Mouse (Mus musculus): ENCODE measurements around the gene Shisa2. TPM values are rescaled to one million over a fixed set of nuclear protein-coding genes. Genes with fewer than 3 reads are reported as not detected.
A peak's percentile ranks its signal among the peaks of the same experiment; 100 is the strongest.
"Not testable (repeated sequence)": the region's sequence is repeated elsewhere in the genome, so short reads cannot be mapped to it uniquely, and the experiment has no call there.

The Shisa2 gene
- total RNA-seq (2021) = 1 to 10 TPM; 3.1 to 4.5 TPM

GRCm38 (mm10) chr14:59625158-59625805 lies at the start of gene Shisa2:
Gene Shisa2, plus strand, starts transcription at chr14:59625308.
- DNase-seq (ENCODE audit: extremely low spot score in 1 of 2, low spot score in 1 of 2) = peak; percentile 45 to 60

DNA sequence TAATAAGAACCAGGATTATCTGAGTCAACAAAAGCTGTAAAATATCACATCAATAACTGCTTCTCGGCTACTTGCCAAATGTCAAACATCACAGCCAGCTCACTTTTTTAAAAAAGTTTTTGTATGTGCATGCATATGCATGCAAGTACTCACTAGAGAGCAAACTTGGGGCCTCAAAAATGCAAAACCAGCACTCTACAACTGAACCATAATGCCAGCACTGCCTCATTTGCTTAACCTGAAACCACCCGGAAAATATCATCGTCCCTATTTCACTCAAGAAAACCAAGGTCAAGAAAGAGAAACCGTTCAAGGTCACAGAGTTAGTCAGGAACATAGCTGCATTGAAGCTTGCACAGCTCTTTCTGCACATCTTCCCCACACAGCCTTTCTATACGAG lies 48.7 kb upstream of the Shisa2 start:
- no peak for DNase-seq (ENCODE audit: extremely low spot score in 1 of 2, low spot score in 1 of 2)

- peak in 1 of 2 experiments; percentile 22 for DNase-seq (ENCODE audit: extremely low spot score in 1 of 2, low spot score in 1 of 2)
Observed at GRCm38 (mm10) chr14:59590614-59591013, 34.5 kb upstream of the Shisa2 start.

- no peak for DNase-seq (ENCODE audit: extremely low spot score in 1 of 2, low spot score in 1 of 2)
Observed at GRCm38 (mm10) chr14:59591901-59592300, 33.2 kb upstream of the Shisa2 start.

GRCm38 (mm10) chr14:59592593-59592992 lies 32.5 kb upstream of the Shisa2 start:
- DNase-seq (ENCODE audit: extremely low spot score in 1 of 2, low spot score in 1 of 2) = no peak

- no peak for DNase-seq (ENCODE audit: extremely low spot score in 1 of 2, low spot score in 1 of 2)
Observed at GRCm38 (mm10) chr14:59594988-59595387, 30.1 kb upstream of the Shisa2 start.

GRCm38 (mm10) chr14:59597398-59598259 lies 27.5 kb upstream of the Shisa2 start, which contains the start of gene Cdadc1:
Gene Cdadc1, minus strand, starts transcription at chr14:59597959.
- peak; percentile 99 for DNase-seq (ENCODE audit: extremely low spot score in 1 of 2, low spot score in 1 of 2)

- no peak for DNase-seq (ENCODE audit: extremely low spot score in 1 of 2, low spot score in 1 of 2)
Observed at GRCm38 (mm10) chr14:59598260-59598627, 26.9 kb upstream of the Shisa2 start.

DNA sequence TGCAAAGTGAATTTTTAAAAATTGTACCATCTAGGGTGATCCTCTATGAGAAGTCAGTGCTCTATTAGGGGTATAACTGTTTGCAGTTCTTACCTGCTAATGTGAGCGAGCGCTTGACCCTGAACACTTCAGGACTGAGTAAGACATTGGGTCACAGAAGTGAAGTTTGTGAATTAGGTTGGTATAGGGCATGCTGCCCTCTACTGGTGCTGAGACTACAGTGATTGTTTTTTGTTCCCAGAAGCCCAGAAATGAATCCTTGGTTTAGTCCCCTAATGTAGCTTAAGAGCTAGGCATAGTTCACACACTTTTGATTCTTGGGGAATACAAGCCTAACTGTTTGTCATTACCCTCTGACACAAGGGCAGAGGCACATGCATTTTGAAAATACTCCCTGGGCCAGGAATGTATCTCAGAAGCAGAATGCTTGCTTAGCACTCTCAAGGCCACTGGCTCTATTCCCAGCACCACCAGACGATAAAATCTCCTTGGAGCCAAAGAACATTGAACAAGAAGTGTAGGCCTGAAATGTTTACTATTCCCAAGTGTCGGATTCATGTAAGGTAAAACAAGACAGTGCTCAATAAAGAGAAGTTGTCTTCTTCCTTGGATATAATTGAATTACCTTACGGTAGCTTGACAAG lies 21.0 kb upstream of the Shisa2 start:
- DNase-seq (ENCODE audit: extremely low spot score in 1 of 2, low spot score in 1 of 2) = peak in 1 of 2 experiments; percentile 24

DNA sequence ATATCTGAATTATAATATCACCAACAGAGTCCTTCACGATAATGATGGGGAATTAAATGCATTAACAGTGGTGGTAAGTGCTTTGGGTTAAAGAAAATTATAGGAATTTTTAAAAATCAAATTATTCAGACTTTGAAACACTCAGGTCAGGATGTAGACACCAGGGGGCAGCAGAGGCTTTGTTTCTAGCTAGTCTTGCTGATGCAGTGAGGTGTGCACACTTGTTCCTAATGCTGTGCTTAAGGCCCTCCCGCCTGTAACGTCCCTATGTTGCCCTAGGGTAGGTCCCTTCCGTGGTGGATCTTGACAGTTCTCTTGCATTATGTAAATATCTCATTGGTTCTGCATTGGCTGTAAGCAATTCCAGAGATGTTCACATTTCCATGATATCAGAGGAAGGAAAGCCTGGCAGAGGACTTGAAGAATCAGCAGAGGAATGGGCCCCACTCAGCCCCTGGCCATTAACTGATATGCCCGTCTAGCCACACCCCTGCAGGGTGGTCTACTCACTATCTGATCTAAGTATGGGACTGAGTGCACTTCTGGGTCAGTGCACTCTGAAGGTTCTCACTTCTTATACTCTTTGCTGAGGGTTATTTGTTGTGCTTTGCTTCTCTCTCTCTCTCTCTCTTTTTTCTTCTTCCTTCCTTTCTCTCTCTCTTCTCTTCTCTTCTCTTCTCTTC lies 19.3 kb upstream of the Shisa2 start:
- DNase-seq (ENCODE audit: extremely low spot score in 1 of 2, low spot score in 1 of 2) = peak; percentile 38 to 89

GRCm38 (mm10) chr14:59607021-59607420 lies 18.1 kb upstream of the Shisa2 start:
- DNase-seq (ENCODE audit: extremely low spot score in 1 of 2, low spot score in 1 of 2) = no peak

DNA sequence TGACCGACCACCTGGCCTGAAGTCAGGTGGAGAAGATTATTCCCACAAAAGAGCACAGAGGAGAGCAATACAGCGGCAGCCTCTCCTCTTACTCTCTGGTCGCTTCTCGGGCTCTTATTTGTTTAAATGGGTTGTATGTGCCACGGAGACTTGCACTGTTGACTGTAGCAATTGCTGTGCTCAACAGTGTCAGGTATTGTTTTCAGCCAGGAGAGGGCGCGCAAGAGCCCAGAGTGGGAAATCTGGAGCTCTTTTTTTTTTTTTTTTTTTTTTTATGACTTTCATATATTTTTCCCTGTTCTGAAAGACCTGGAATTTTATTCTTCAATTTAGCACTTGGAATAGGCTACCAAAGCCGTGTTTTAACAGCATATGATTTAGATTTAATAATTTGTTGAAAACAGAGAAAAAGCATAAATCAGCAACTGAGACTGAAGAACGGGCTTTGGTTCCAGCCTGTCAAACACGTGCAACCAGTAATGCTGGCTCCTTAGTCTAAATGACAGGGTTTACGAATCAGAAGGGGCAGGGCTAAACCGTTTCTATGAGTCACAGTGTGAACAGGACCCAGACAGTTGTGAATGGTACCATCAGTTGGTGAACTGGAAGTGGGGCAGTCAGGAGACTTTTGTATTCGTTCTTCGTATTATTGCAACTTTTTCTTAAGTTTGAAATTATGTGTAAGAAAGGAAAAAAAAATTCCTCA lies 12.0 kb upstream of the Shisa2 start:
- peak; percentile 28 to 82 for DNase-seq (ENCODE audit: extremely low spot score in 1 of 2, low spot score in 1 of 2)

DNA sequence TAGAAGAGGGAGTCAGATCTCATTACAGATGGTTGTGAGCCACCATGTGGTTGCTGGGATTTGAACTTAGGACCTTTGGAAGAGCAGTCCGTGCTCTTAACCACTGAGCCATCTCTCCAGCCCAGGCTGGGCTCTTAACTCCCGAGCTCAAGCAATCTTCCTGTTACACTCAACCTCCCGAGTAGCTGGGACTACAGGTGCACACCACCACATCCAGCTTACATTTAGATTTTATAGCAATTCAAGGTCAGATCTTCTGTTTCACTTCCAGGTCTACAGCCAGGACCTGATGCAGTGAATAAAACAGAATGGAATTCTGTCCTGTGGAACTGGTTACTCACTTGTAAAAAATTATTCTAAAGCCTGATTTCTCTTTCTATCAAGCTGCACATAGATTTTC lies 11.0 kb upstream of the Shisa2 start:
- not testable (repeated sequence) for DNase-seq (ENCODE audit: extremely low spot score in 1 of 2, low spot score in 1 of 2)

GRCm38 (mm10) chr14:59616802-59617201 lies 8.3 kb upstream of the Shisa2 start:
- DNase-seq (ENCODE audit: extremely low spot score in 1 of 2, low spot score in 1 of 2) = no peak

GRCm38 (mm10) chr14:59624326-59624885 lies 702 bp upstream of the Shisa2 start:
- DNase-seq (ENCODE audit: extremely low spot score in 1 of 2, low spot score in 1 of 2) = no peak

DNA sequence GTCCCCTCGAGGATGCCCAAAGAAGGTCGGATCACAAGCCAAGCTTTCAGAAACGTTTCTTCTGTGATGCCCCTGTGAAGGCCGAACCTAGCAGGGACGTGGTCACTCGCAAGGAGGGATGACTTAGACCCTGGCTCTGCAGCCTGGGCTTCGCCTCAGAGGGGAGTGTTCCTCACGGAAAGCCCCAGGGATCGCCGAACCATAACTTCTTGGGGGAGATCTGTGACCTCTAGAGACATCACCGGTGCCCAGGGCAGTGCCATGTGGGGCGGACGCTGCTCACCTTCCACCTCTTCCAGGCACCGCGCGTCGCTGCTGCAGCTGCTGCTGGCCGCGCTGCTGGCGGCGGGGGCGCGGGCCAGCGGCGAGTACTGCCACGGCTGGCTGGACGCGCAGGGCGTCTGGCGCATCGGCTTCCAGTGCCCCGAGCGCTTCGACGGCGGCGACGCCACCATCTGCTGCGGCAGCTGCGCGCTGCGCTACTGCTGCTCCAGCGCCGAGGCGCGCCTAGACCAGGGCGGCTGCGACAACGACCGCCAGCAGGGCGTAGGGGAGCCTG lies 777 bp downstream of the Shisa2 start:
- no peak for DNase-seq (ENCODE audit: extremely low spot score in 1 of 2, low spot score in 1 of 2)

- DNase-seq (ENCODE audit: extremely low spot score in 1 of 2, low spot score in 1 of 2) = no peak
Observed at GRCm38 (mm10) chr14:59626711-59627110, 1.6 kb downstream of the Shisa2 start.

- no peak for DNase-seq (ENCODE audit: extremely low spot score in 1 of 2, low spot score in 1 of 2)
Observed at GRCm38 (mm10) chr14:59627142-59627680, 2.1 kb downstream of the Shisa2 start.

DNA sequence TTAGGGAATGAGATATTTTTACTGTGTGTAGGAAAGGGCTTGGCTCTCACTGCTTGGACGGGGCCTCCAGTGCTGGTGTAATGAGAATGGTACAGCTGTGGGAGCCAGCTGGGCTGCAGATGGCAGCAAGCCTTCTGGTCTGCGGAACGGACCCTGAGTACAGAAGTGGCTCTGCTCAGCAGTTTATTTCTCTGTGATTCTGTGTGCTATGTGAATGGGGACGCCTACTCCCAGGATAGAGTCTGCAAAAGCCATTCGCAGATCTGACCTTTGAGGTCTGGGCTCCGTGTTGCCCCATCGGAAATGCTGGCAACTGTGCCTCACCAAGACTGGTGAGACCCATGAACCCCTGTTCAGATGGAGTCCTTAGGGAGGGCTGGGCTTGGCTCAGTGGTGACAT lies 2.7 kb downstream of the Shisa2 start:
- DNase-seq (ENCODE audit: extremely low spot score in 1 of 2, low spot score in 1 of 2) = peak in 1 of 2 experiments; percentile 30

Measured in layer of hippocampus, postnatal 25 days (tissue).